Mouse (Mus musculus) ES-Bruce4 (cell line): ENCODE data around the gene Gdi1. TPM values are rescaled to one million over a fixed set of nuclear protein-coding genes. Genes with fewer than 3 reads are reported as not detected.
A peak's percentile ranks its signal among the peaks of the same experiment; 100 is the strongest.

Source experiments
- H3K27ac ChIP-seq: 2 replicates; pipeline ENCODE4 v1.5.1; 2012; ENCODE audit warnings: low read length, inconsistent platforms; ENCODE audit not compliant: insufficient read depth
- H3K27me3 ChIP-seq: 2 replicates; pipeline ENCODE4 v1.6.1; 2012; ENCODE audit warnings: mild to moderate bottlenecking, low read length, inconsistent platforms; ENCODE audit not compliant: control insufficient read depth, poor library complexity, insufficient read depth, severe bottlenecking
- H3K36me3 ChIP-seq: 2 replicates; pipeline ENCODE4 v1.6.1; 2012; ENCODE audit warnings: inconsistent platforms, mild to moderate bottlenecking, low read length, moderate library complexity; ENCODE audit not compliant: control insufficient read depth, poor library complexity, insufficient read depth, severe bottlenecking
- H3K4me1 ChIP-seq: one replicate; pipeline ENCODE4 v1.8.1; 2011; ENCODE audit warnings: low read length; ENCODE audit not compliant: control insufficient read depth, insufficient read depth
- H3K4me3 ChIP-seq: 2 replicates; pipeline ENCODE4 v1.5.1; 2011; ENCODE audit warnings: low read depth, mild to moderate bottlenecking, low read length
- H3K9ac ChIP-seq: 2 replicates; pipeline ENCODE4 v1.6.1; 2012; ENCODE audit warnings: low read depth, mild to moderate bottlenecking, inconsistent platforms; ENCODE audit not compliant: poor library complexity, severe bottlenecking
- H3K9me3 ChIP-seq: replicated peaks from 2 replicates; pipeline ENCODE4 v1.6.1; 2012; ENCODE audit warnings: mild to moderate bottlenecking, low read length, inconsistent platforms; ENCODE audit not compliant: control insufficient read depth, poor library complexity, insufficient read depth, severe bottlenecking
- CTCF ChIP-seq: IDR thresholded peaks from one replicate; pipeline ENCODE4 v1.8.1; 2011; ENCODE audit warnings: low read depth, low read length
- EP300 ChIP-seq: IDR thresholded peaks from 2 replicates; pipeline ENCODE4 v1.6.1; 2011; ENCODE audit warnings: low read depth, low read length; ENCODE audit not compliant: insufficient read depth
- POLR2A ChIP-seq: IDR thresholded peaks from one replicate; pipeline ENCODE4 v1.8.1; 2011; ENCODE audit warnings: low read length; ENCODE audit not compliant: insufficient read depth
- polyA plus RNA-seq: library from polyadenylated mRNA; stranded (reverse); fragments of >200 nt; gene quantifications from 2 replicates; pipeline ENCODE4 v1.2.4, GENCODE M21; 2011; ENCODE audit warnings: low read depth; ENCODE audit not compliant: missing spikeins, insufficient read depth, insufficient read length

Gdi1 gene
- polyA plus RNA-seq, 1 experiment, result 164 TPM

GRCm38 (mm10) chrX:74273422-74274322 is 31.1 kb upstream of the Gdi1 start:
- peaks cover 20% of the 10 kb centered on the region for H3K36me3 ChIP-seq
- H3K9ac ChIP-seq, result no peak overlapping the region
- no peaks in the 10 kb centered on the region for H3K4me1 ChIP-seq
- H3K27me3 ChIP-seq, result no peaks in the 10 kb centered on the region
- H3K27ac ChIP-seq, result no peak overlapping the region
- TF ChIP-seq CTCF (no peak), EP300 (no peak), POLR2A (no peak)
- H3K4me3 ChIP-seq, result no peak overlapping the region
- no peaks in the 10 kb centered on the region for H3K9me3 ChIP-seq

DNA sequence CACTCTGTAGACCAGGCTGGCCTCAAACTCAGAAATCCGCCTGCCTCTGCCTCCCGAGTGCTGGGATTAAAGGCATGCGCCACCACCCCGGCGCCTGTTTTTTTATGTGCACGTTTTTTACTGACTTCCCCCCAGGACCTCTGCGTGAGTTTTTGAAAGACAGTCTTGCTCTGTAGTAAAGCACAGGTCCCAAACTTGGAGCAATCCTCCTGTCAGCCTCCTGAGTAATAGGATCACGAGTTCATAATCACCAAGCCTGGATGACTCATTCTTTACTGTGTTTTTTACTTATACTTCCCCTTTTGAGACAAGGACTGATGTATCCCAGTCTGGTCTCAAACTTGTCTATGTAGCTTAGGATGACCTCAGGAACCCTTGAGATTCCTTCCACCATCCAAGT is 26.9 kb upstream of the Gdi1 start:
- no peak overlapping the region for H3K27ac ChIP-seq
- H3K4me1 ChIP-seq, result no peaks in the 10 kb centered on the region
- no peak for TF ChIP-seq CTCF
- no peak for TF ChIP-seq EP300
- no peak for TF ChIP-seq POLR2A

DNA sequence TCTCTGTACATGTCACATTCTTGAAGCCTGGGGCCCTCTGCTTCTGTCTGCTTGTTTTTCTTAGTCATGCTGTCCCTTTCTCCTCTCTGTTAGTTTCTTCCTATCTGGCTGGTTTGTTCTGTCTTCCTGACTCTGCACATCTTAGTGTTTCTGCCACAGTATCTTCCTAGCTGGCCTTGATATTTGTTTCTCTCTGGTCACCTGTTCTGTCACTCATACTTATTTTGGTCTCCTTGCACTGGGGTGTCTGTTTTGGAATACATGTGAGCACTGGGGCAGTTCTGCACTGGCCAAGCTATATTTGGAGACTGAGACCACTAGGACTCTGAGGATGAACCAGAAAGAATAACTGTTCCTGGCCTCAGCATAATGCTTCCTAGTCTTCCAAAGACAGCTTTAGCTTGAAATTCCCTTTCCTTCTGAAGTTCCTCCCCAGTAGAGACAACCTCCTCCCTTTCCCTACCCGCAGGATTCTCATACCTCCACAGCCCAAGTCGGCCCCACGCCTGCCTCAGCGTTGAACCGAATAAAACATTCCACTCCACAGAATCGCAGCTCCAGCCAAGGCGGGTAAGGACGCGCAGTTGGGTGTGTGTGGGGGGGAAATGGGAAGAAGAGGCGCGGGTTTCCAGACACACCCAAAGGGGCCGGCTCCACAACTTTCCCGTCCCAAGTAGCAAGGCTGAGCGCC is 23.6 kb upstream of the Gdi1 start:
- Histone ChIP-seq H3K36me3 (no peaks in the 10 kb centered on the region), H3K9me3 (no peaks in the 10 kb centered on the region), H3K27ac (no peak overlapping the region), H3K4me1 (peaks cover 2% of the 10 kb centered on the region), H3K27me3 (no peaks in the 10 kb centered on the region), H3K9ac (peak overlapping the region; percentile 59), H3K4me3 (peak overlapping the region; percentile 95)
- no peak for TF ChIP-seq CTCF
- TF ChIP-seq EP300, result no peak
- no peak for TF ChIP-seq POLR2A

More for the DNA sequence above, 26.9 kb upstream of the Gdi1 start:
- Histone ChIP-seq H3K4me3 (no peak overlapping the region), H3K9ac (no peak overlapping the region), H3K36me3 (peaks cover 4% of the 10 kb centered on the region), H3K27me3 (no peaks in the 10 kb centered on the region), H3K9me3 (no peaks in the 10 kb centered on the region)

- no peaks in the 10 kb centered on the region for H3K27me3 ChIP-seq
- H3K4me1 ChIP-seq, result peaks cover 2% of the 10 kb centered on the region
- peak within 1 kb of the TSS; percentile 87 for H3K9ac ChIP-seq
- H3K9me3 ChIP-seq, result no peaks in the 10 kb centered on the region
- H3K27ac ChIP-seq, result peak within 1 kb of the TSS; percentile 68
- H3K4me3 ChIP-seq, result peak within 1 kb of the TSS; percentile 95
- H3K36me3 ChIP-seq, result no peaks in the 10 kb centered on the region
- TF ChIP-seq POLR2A, result no peak
- TF ChIP-seq EP300, result no peak
These were observed 22.9 kb upstream of the Gdi1 start, which contains the start of the genes Taz and Dnase1l1 for GRCm38 (mm10) chrX:74281732-74282394. Gene Taz, plus strand, starts transcription at chrX:74281912. Gene Dnase1l1, minus strand, starts transcription at chrX:74282337.

- Histone ChIP-seq H3K4me3 (peak overlapping the region; percentile 95), H3K9me3 (no peaks in the 10 kb centered on the region), H3K4me1 (peaks cover 2% of the 10 kb centered on the region), H3K36me3 (no peaks in the 10 kb centered on the region), H3K27ac (peak overlapping the region; percentile 68; the same call in 1 of the 2 replicates), H3K27me3 (no peaks in the 10 kb centered on the region), H3K9ac (peak overlapping the region; percentile 87)
- TF ChIP-seq POLR2A (peak; percentile 59), CTCF (no peak), EP300 (no peak)
These were observed 22.3 kb upstream of the Gdi1 start for GRCm38 (mm10) chrX:74282395-74283091.
